Comparison of ENCODE assay signal across 22 mouse cellular contexts in genomic region chr4:86710666-86711215, GRCm38 (mm10). TPM values are rescaled to one million over a fixed set of nuclear protein-coding genes. Genes with fewer than 3 reads are reported as not detected.
DNase-seq lines count a peak whose midpoint lies in the region; ATAC-seq and TF ChIP-seq lines count a peak whose summit lies in the region.
"Had no signal": no experiment of that assay in that cellular context is flagged by ENCODE, and none has a peak within 500 bp of the region (broad histone marks: within the 10 kb centered on the region; RNA-seq: fewer than 3 reads in every experiment).

No protein-coding gene starts in this region.

- TF ChIP-seq EP300 in heart, postnatal 0 days (IDR thresholded peaks at IDR 0.05; ENCODE audit: low read depth) = no peak
- TF ChIP-seq EP300 in ES-Bruce4 (IDR thresholded peaks at IDR 0.05; ENCODE audit: insufficient read depth, low read depth, low read length) = no peak
- TF ChIP-seq EP300 in liver, postnatal 0 days (IDR thresholded peaks at IDR 0.05; ENCODE audit: low read depth) = no peak

- 63% methylated on average over 4 of the region's 4 CpGs for whole genome bisulfite sequencing in heart, postnatal 0 days
- WGBS in stomach, embryonic 16.5 days = 53% methylated on average over 4 of the region's 4 CpGs
- 46% methylated on average over 4 of the region's 4 CpGs for WGBS in liver, postnatal 0 days (ENCODE audit: insufficient replicate concordance)

- TF ChIP-seq CTCF in heart, postnatal 0 days (IDR thresholded peaks at IDR 0.05; ENCODE audit: low read depth) = no peak
- TF ChIP-seq CTCF in ES-Bruce4 (IDR thresholded peaks at IDR 0.05; ENCODE audit: low read depth, low read length) = no peak
- TF ChIP-seq CTCF in liver, postnatal 0 days (IDR thresholded peaks at IDR 0.05; ENCODE audit: low read depth) = no peak

- H3K4me2 ChIP-seq in heart, postnatal 0 days (ENCODE audit: low read depth, low read length) = no peak overlapping the region
- H3K4me2 ChIP-seq in stomach, embryonic 16.5 days (ENCODE audit: low read depth, low read length) = no peak overlapping the region
- H3K4me2 ChIP-seq in liver, postnatal 0 days (ENCODE audit: low read depth, low read length) = no peak overlapping the region
- H3K4me2 ChIP-seq: embryonic facial prominence, embryonic 13.5 days; hindbrain, embryonic 13.5 days; limb, embryonic 12.5 days; liver, embryonic 13.5 days; lung, embryonic 15.5 days; midbrain, embryonic 13.5 days; neural tube, embryonic 13.5 days had no signal

- no peak overlapping the region for H3K9ac ChIP-seq in heart, postnatal 0 days (replicated peaks; ENCODE audit: low read depth, low read length)
- no peak overlapping the region for H3K9ac ChIP-seq in ES-Bruce4 (ENCODE audit: low read depth, poor library complexity, severe bottlenecking)
- H3K9ac ChIP-seq in stomach, embryonic 16.5 days (ENCODE audit: low read length) = no peak overlapping the region
- no peak overlapping the region for H3K9ac ChIP-seq in liver, postnatal 0 days (replicated peaks)
- H3K9ac ChIP-seq: embryonic facial prominence, embryonic 13.5 days; forebrain, postnatal 0 days; hindbrain, embryonic 13.5 days; limb, embryonic 12.5 days; liver, embryonic 13.5 days; lung, embryonic 15.5 days; midbrain, embryonic 13.5 days; neural tube, embryonic 13.5 days had no signal

- DNase-seq in heart, postnatal 0 days (ENCODE audit: low spot score) = no peak
- DNase-seq in heart, adult 18-20 months = no peak
- peak; percentile 61 for DNase-seq in ZHBTc4 (ENCODE audit: low read depth, low spot score)
- no peak for DNase-seq in liver, postnatal 0 days
- DNase-seq: forebrain, postnatal 0 days; heart, adult 11 months; kidney, adult 8-10 months; kidney, postnatal 14 days; liver, embryonic 13.5 days; right cerebral cortex, adult 18-20 months had no signal

- H3K36me3 ChIP-seq in heart, postnatal 0 days (replicated peaks; ENCODE audit: control insufficient read depth, insufficient read depth, low read length) = no peaks in the 10 kb centered on the region
- no peaks in the 10 kb centered on the region for H3K36me3 ChIP-seq in ES-Bruce4 (ENCODE audit: control insufficient read depth, insufficient read depth, low read length, poor library complexity, severe bottlenecking)
- H3K36me3 ChIP-seq in stomach, embryonic 16.5 days (ENCODE audit: control insufficient read depth, insufficient read depth, low read length) = no peaks in the 10 kb centered on the region
- H3K36me3 ChIP-seq in liver, postnatal 0 days (replicated peaks; ENCODE audit: insufficient read depth, low read length) = no peaks in the 10 kb centered on the region
- H3K36me3 ChIP-seq: embryonic facial prominence, embryonic 13.5 days; G1E; hindbrain, embryonic 13.5 days; limb, embryonic 12.5 days; liver, embryonic 13.5 days; lung, embryonic 15.5 days; midbrain, embryonic 13.5 days; neural tube, embryonic 13.5 days had no signal

- no peaks in the 10 kb centered on the region for H3K9me3 ChIP-seq in heart, postnatal 0 days (replicated peaks; ENCODE audit: control insufficient read depth, low read length)
- no peaks in the 10 kb centered on the region for H3K9me3 ChIP-seq in ES-Bruce4 (replicated peaks; ENCODE audit: control insufficient read depth, insufficient read depth, low read length, poor library complexity, severe bottlenecking)
- H3K9me3 ChIP-seq in stomach, embryonic 16.5 days (replicated peaks; ENCODE audit: control insufficient read depth, low read length) = no peaks in the 10 kb centered on the region
- no peaks in the 10 kb centered on the region for H3K9me3 ChIP-seq in liver, postnatal 0 days (ENCODE audit: low read length)
- H3K9me3 ChIP-seq: embryonic facial prominence, embryonic 13.5 days; G1E; hindbrain, embryonic 13.5 days; limb, embryonic 12.5 days; liver, embryonic 13.5 days; lung, embryonic 15.5 days; midbrain, embryonic 13.5 days; neural tube, embryonic 13.5 days had no signal

- no peaks in the 10 kb centered on the region for H3K27me3 ChIP-seq in heart, postnatal 0 days (ENCODE audit: control insufficient read depth, insufficient read depth, low read length)
- no peaks in the 10 kb centered on the region for H3K27me3 ChIP-seq in ES-Bruce4 (ENCODE audit: control insufficient read depth, insufficient read depth, low read length, poor library complexity, severe bottlenecking)
- no peaks in the 10 kb centered on the region for H3K27me3 ChIP-seq in stomach, embryonic 16.5 days (ENCODE audit: control insufficient read depth, insufficient read depth, low read length)
- no peaks in the 10 kb centered on the region for H3K27me3 ChIP-seq in liver, postnatal 0 days (ENCODE audit: insufficient read depth, low read length)
- H3K27me3 ChIP-seq: embryonic facial prominence, embryonic 13.5 days; hindbrain, embryonic 13.5 days; limb, embryonic 12.5 days; liver, embryonic 13.5 days; lung, embryonic 15.5 days; midbrain, embryonic 13.5 days; neural tube, embryonic 13.5 days had no signal

- peak overlapping the region; percentile 53 for H3K27ac ChIP-seq in heart, postnatal 0 days (ENCODE audit: low read depth)
- peak overlapping the region; percentile 80 for H3K27ac ChIP-seq in ES-Bruce4 (ENCODE audit: insufficient read depth, low read length)
- peak overlapping the region; percentile 74 for H3K27ac ChIP-seq in stomach, embryonic 16.5 days (ENCODE audit: low read length)
- no peak overlapping the region for H3K27ac ChIP-seq in liver, postnatal 0 days (ENCODE audit: low read depth)
- H3K27ac ChIP-seq: embryonic facial prominence, embryonic 13.5 days; hindbrain, embryonic 13.5 days; left cerebral cortex, adult 2 months; limb, embryonic 12.5 days; liver, embryonic 13.5 days; lung, embryonic 15.5 days; midbrain, embryonic 13.5 days; neural tube, embryonic 13.5 days had no signal

- no peak for ATAC-seq in heart, postnatal 0 days (ENCODE audit: insufficient read depth, low read depth)
- no peak for ATAC-seq in stomach, embryonic 16.5 days (ENCODE audit: insufficient read depth, low FRiP score)
- no peak for ATAC-seq in erythroid progenitor cell, adult 5-6 weeks (replicated peaks; ENCODE audit: low FRiP score, poor library complexity, severe bottlenecking)
- no peak for ATAC-seq in liver, postnatal 0 days
- ATAC-seq: forebrain, postnatal 0 days; inflammation-experienced regulatory T-cells, adult 6 months; midbrain, embryonic 13.5 days had no signal

- H3K4me1 ChIP-seq in heart, postnatal 0 days (ENCODE audit: control insufficient read depth, insufficient read depth) = no peaks in the 10 kb centered on the region
- peaks cover 3% of the 10 kb centered on the region for H3K4me1 ChIP-seq in ES-Bruce4 (ENCODE audit: control insufficient read depth, insufficient read depth, low read length)
- H3K4me1 ChIP-seq in stomach, embryonic 16.5 days (ENCODE audit: control insufficient read depth, insufficient read depth, low read length) = no peaks in the 10 kb centered on the region; the same call in 1 of the 2 replicates
- H3K4me1 ChIP-seq in liver, postnatal 0 days (ENCODE audit: insufficient read depth) = no peaks in the 10 kb centered on the region
- H3K4me1 ChIP-seq: hindbrain, embryonic 13.5 days; limb, embryonic 12.5 days; liver, embryonic 13.5 days; lung, embryonic 15.5 days; midbrain, embryonic 13.5 days; neural tube, embryonic 13.5 days had no signal

- no peak for TF ChIP-seq POLR2A in ES-Bruce4 (IDR thresholded peaks at IDR 0.05; ENCODE audit: insufficient read depth, low read length)

- no peak overlapping the region for H3K4me3 ChIP-seq in heart, postnatal 0 days (ENCODE audit: low read depth, low read length)
- H3K4me3 ChIP-seq in ES-Bruce4 (ENCODE audit: low read depth, low read length) = no peak overlapping the region
- H3K4me3 ChIP-seq in stomach, embryonic 16.5 days (replicated peaks; ENCODE audit: low read length) = no peak overlapping the region
- no peak overlapping the region for H3K4me3 ChIP-seq in liver, postnatal 0 days (ENCODE audit: low read depth, low read length)
- H3K4me3 ChIP-seq: embryonic facial prominence, embryonic 13.5 days; hindbrain, embryonic 13.5 days; left cerebral cortex, adult 2 months; limb, embryonic 12.5 days; liver, embryonic 13.5 days; lung, embryonic 15.5 days; midbrain, embryonic 13.5 days; neural tube, embryonic 13.5 days had no signal

RNA-seq across cellular contexts. Expression of gene Dennd4c, which starts 37.6 kb away (rescaled TPM):
- 19.2 and 28.6 TPM in 2 replicates for total RNA-seq in heart, postnatal 0 days (2014; rRNA removed; ENCODE audit: low replicate concordance)
- polyA plus RNA-seq in heart, postnatal 0 days (2015; fragmentation: Nextera tagmentation; extraction: Ambion mirVana) = 2.8 and 3.4 TPM in 2 replicates
- 10 to 100 TPM; 29.3 to 34.1 TPM for total RNA-seq in heart, adult 18-20 months (2021)
- 25.3 and 27.5 TPM in 2 replicates for polyA plus RNA-seq in ES-Bruce4 (2011; ENCODE audit: insufficient read depth, insufficient read length, low read depth, missing spikeins)
- 6.9 and 9.0 TPM in 2 replicates for polyA plus RNA-seq in stomach, embryonic 16.5 days (2015; fragmentation: Nextera tagmentation; extraction: Ambion mirVana)
- total RNA-seq in erythroid progenitor cell, adult 5-6 weeks (2015; ENCODE audit: low replicate concordance) = 9.2 and 12.3 TPM in 2 replicates
- total RNA-seq in erythroid progenitor cell, adult 5-6 weeks (2017; ENCODE audit: low replicate concordance) = 10.5 and 11.8 TPM in 2 replicates
- polyA plus RNA-seq in liver, postnatal 0 days (2015; fragmentation: Nextera tagmentation; extraction: Ambion mirVana) = 1.4 and 1.8 TPM in 2 replicates

RNA-seq across cellular contexts. Expression of gene Plin2, which starts 40.9 kb away (rescaled TPM):
- total RNA-seq in heart, postnatal 0 days (2014; rRNA removed; ENCODE audit: low replicate concordance) = 82.6 and 92.3 TPM in 2 replicates
- polyA plus RNA-seq in heart, postnatal 0 days (2015; fragmentation: Nextera tagmentation; extraction: Ambion mirVana) = 63.9 and 76.3 TPM in 2 replicates
- total RNA-seq in heart, adult 18-20 months (2021) = 100 to 1,000 TPM; 116 to 138 TPM
- polyA plus RNA-seq in ES-Bruce4 (2011; ENCODE audit: insufficient read depth, insufficient read length, low read depth, missing spikeins) = 57.9 and 60.7 TPM in 2 replicates
- 82.0 and 83.5 TPM in 2 replicates for polyA plus RNA-seq in stomach, embryonic 16.5 days (2015; fragmentation: Nextera tagmentation; extraction: Ambion mirVana)
- 16.3 and 24.1 TPM in 2 replicates for total RNA-seq in erythroid progenitor cell, adult 5-6 weeks (2015; ENCODE audit: low replicate concordance)
- 18.5 and 30.5 TPM in 2 replicates for total RNA-seq in erythroid progenitor cell, adult 5-6 weeks (2017; ENCODE audit: low replicate concordance)
- 451 and 487 TPM in 2 replicates for polyA plus RNA-seq in liver, postnatal 0 days (2015; fragmentation: Nextera tagmentation; extraction: Ambion mirVana)
